Mouse (Mus musculus) embryonic fibroblast, embryonic 13.5 days (primary cell): ENCODE measurements around the gene Ksr1. TPM values are rescaled to one million over a fixed set of nuclear protein-coding genes. Genes with fewer than 3 reads are reported as not detected.

ENCODE experiments used
- H3K27ac ChIP-seq: 2 replicates; pipeline ENCODE4 v1.5.1; 2012; ENCODE audit warnings: low read length, control low read depth, inconsistent platforms; ENCODE audit not compliant: insufficient read depth
- H3K4me1 ChIP-seq: 2 replicates; pipeline ENCODE4 v1.6.1; 2011; ENCODE audit warnings: low read length; ENCODE audit not compliant: control insufficient read depth, insufficient read depth
- H3K4me3 ChIP-seq: 2 replicates; pipeline ENCODE4 v1.5.1; 2011; ENCODE audit warnings: mild to moderate bottlenecking, control low read depth, low read length; ENCODE audit not compliant: insufficient read depth
- CTCF ChIP-seq: IDR thresholded peaks from 2 replicates; pipeline ENCODE4 v1.5.1; 2011; ENCODE audit warnings: mild to moderate bottlenecking, control low read depth, low read length, moderate library complexity, borderline replicate concordance; ENCODE audit not compliant: insufficient read depth
- POLR2A ChIP-seq: IDR thresholded peaks from 2 replicates; pipeline ENCODE4 v1.6.1; 2011; ENCODE audit warnings: low read depth, mild to moderate bottlenecking, control low read depth, low read length, moderate library complexity
- polyA plus RNA-seq: library from polyadenylated mRNA; stranded (reverse); fragments of >200 nt; gene quantifications from 2 replicates; pipeline ENCODE4 v1.2.4, GENCODE M21; 2011; ENCODE audit warnings: low read depth; ENCODE audit not compliant: missing spikeins, insufficient read length

Gene Ksr1
- polyA plus RNA-seq, 1 experiment: 3.4 TPM

DNA sequence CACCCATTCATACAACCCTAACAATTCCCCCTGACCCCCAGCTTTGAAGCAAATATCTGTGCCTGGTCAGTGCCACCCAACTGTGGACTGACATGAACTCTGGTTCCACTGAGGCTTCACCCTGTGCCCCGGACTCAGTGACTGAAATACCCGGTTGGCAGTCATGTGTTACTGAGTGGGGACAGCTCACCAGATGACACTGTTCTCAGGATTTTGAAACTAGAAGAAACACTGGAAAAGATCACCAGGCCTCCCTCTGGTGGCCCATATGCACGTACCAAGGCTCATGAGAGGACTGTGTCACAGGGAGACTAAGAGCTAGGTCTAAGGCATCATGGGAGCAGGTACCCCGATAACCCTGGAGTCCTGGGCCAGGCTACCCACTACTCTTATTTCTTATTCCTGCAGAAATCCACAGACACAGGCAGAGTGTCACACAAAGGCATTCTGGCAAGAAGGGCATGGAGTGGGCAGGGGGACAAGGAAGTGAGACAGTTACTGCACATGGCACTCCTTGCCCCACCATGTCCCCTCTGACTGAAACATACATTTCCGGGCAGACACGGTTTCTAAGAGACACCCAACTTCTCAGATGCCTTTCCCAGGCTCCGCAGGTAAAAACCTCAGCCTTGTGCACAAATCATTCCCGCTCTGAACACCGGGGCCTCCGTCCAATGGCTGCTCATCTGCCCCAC, 34.2 kb downstream of the Ksr1 start:
- Histone ChIP-seq H3K4me3 (no peak overlapping the region), H3K27ac (no peak overlapping the region), H3K4me1 (no peaks in the 10 kb centered on the region)
- TF ChIP-seq POLR2A (no peak), CTCF (no peak)

DNA sequence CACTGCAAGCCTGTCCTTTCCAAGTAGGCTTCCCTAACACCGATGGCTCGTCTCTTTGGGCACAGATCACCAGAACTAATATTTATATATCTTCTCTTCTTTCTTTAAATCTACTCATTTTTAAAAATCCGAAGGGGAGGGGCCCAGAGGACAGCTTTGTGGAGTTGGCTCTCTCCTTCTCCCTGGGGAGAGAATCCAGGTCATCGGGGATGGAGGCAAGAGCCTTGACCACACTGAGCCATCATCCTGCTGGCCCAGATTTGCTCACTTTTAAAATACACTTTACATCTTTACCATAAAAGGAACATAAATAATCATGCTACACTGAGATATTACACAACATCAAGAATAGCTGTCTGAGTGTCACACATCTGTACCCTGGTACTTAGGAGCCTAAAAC, 35.8 kb downstream of the Ksr1 start:
- H3K4me3 ChIP-seq: no peak overlapping the region
- H3K4me1 ChIP-seq: no peaks in the 10 kb centered on the region
- TF ChIP-seq CTCF (no peak), POLR2A (no peak)
- H3K27ac ChIP-seq: no peak overlapping the region

DNA sequence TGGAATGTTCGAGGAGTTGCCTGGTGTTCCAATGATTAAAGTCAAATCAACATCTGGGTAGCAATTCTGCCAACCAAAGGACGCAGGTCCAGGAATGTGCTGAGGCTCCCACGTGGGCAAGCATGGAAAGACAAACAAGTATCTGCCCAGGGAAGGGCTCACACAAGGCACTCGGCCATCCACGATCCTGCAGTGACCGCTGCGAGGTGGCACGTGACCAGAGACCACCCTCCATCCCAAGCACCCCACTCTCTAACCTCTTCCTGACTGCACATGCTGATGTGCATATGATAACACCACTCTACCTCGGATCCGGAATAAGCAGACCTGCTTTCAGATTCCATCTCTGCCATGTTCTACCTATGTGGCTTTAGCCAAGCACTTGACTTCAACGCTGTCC, 38.3 kb downstream of the Ksr1 start:
- H3K4me3 ChIP-seq: no peak overlapping the region
- TF ChIP-seq CTCF (no peak), POLR2A (no peak)
- H3K27ac ChIP-seq: no peak overlapping the region
- H3K4me1 ChIP-seq: no peaks in the 10 kb centered on the region

DNA sequence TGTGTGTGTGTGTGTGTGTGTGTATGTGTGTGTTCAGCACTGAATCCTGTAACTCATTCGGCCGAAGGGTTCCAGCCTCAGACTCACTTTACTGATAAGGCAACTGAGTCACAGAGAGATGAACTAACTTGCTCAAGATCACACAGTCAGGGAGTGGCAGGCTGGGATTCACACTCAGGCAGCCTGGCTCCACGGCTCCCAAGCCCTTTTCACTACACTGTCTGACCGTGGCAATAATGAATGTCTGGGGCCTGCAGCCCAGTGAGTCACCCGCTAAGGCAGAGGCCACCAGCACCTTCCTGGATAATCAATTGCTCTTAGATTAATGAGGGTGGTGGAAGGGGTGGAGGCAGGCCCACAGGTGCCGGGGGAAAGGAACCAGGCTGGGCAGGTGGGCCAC, 41.2 kb downstream of the Ksr1 start:
- Histone ChIP-seq H3K27ac (no peak overlapping the region), H3K4me1 (no peaks in the 10 kb centered on the region), H3K4me3 (no peak overlapping the region)
- TF ChIP-seq POLR2A (no peak), CTCF (no peak)

DNA sequence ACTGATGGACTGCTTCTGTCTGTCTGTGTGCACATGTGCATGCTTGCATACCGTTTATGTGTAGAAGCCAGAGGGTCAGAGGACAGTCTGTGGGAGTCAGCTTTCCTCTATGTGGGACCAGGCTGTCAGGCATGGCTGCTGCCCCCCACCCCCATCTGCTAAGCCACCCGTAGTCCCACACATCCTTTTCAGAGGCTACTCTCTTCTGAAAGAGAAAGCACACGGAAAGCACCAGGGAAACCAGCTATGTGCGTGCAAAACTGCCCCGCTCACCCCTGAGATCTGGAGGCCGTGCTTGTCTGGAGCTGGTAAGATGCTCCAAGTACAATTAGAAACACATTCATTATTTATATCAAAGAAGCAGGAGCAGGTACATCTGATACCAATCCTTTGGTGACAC, 41.7 kb downstream of the Ksr1 start:
- TF ChIP-seq CTCF (no peak), POLR2A (no peak)
- Histone ChIP-seq H3K4me1 (no peaks in the 10 kb centered on the region), H3K4me3 (no peak overlapping the region), H3K27ac (no peak overlapping the region)

DNA sequence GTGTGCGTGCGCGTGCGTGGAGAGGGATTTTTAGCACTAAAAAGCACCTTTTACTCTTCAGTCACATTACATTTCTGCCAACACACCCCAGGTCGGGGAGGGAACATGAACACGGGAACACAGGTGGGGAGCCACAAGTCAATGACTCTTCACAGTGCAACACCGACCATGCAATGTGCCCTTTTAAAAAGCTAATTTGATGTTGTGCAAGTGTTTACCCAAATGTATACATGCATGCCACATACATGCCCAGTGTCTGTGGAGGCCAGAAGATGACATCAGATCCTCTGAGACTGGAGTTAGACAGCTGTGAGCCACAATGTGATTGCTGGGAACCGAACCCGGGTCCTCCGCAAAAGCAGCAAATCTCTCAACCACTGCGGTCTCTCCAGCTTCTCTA, 42.1 kb downstream of the Ksr1 start:
- Histone ChIP-seq H3K4me3 (no peak overlapping the region), H3K27ac (no peak overlapping the region), H3K4me1 (no peaks in the 10 kb centered on the region)
- TF ChIP-seq POLR2A (no peak), CTCF (no peak)

DNA sequence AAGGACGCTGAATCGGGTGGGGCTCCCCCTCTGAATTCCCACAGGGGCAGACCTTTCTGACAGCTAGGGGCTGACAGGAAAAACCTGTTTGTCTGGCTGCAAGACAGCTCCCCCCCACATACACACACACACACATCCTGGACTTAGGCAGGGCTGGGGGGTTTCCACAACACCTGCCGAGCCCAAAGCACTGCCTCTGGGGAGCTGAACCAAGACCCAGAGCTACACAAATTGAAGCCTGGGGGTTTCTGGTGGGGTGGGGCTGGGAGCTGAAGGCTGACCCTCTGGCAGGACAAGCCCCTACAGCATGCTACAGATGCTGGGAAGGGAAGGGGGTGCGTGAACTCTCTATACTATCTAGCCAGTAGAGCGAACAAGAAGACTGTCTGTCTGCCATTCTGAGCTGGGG, 42.7 kb downstream of the Ksr1 start:
- no peaks in the 10 kb centered on the region for H3K4me1 ChIP-seq
- no peak overlapping the region for H3K4me3 ChIP-seq
- TF ChIP-seq POLR2A (no peak), CTCF (no peak)
- H3K27ac ChIP-seq: no peak overlapping the region

DNA sequence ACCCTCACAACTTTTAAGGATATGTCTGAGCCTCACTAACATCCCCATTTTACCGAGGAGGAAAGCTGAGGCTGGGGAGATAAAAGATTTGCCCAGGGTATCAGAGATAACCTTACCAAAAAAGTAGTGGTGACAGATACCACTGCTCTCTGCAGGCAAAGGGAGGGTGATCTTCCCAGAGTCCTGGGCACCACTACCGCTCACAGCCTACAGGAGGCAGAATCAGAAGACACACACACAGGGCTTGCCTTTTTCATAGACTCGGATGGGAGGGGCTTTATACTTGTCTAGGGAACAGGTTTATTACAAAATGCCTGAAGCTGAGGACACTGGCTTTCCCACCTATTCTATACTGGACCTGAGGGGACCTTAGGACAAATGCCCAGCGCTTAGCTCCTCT, 43.9 kb downstream of the Ksr1 start:
- TF ChIP-seq POLR2A (no peak), CTCF (no peak)
- no peak overlapping the region for H3K4me3 ChIP-seq
- no peaks in the 10 kb centered on the region for H3K4me1 ChIP-seq
- H3K27ac ChIP-seq: no peak overlapping the region

DNA sequence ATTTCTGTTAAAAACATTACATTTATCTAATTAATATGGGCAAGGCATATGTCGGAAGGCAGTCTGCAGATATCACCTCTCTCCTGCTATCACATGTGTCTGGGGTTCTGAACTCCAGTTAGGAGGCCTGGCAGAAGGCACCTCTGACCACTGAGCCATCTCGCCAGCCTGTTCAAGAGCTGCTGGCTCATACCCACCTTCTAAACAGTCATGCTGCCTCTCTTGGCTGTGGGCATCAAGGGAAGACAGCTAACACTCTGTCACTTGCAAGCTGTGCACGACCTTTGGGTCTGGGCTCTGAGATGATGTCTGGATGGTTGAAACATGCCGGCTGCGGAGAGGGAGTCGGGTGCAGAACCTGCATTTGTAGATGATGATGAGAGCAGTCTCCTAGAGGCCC, 44.6 kb downstream of the Ksr1 start:
- Histone ChIP-seq H3K4me1 (no peaks in the 10 kb centered on the region), H3K4me3 (no peak overlapping the region), H3K27ac (no peak overlapping the region)
- no peak for TF ChIP-seq CTCF
- no peak for TF ChIP-seq POLR2A

DNA sequence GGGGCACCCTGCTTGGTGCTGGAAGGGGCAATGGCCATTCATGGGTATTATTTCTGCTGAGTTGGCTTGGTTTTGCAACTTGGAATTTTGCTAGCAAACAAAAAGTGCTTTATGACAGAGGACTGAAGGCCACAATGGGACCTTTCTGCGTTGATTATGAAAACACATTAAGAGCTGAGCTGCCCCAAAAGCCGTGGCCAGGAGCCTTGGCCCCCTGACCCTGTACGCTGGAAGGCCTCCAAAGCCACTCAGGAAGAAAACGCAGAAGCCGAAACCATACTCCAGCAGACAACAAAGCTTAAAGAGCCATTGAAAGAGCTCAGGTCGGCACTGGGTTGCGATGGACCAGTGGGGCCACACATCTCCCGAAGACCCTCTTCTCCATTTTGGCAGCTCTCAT, 47.2 kb downstream of the Ksr1 start:
- TF ChIP-seq CTCF: no peak
- TF ChIP-seq POLR2A: no peak
- no peak overlapping the region for H3K27ac ChIP-seq
- peaks cover 4% of the 10 kb centered on the region; the same call in 1 of the 2 replicates for H3K4me1 ChIP-seq
- H3K4me3 ChIP-seq: no peak overlapping the region

DNA sequence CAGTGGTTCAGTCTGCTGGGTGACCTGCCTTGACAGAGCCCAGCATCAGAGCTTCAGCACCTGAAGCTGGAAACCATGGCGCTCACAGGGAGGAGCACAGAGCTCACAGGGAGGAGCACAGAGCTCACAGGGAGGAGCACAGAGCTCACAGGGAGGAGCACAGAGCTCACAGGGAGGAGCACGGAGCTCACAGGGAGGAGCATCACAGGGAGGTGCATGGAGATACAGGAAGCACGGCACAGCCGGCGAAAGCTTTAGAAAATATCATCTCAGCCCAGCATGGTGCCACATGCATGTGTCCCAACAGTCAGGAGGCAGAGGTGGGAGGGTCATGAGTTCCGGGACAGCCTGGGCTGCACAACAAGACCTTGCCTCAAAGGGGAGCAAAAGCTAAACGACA, 48.5 kb downstream of the Ksr1 start:
- no peak for TF ChIP-seq CTCF
- no peak for TF ChIP-seq POLR2A
- Histone ChIP-seq H3K27ac (no peak overlapping the region), H3K4me3 (no peak overlapping the region), H3K4me1 (peaks cover 4% of the 10 kb centered on the region; the same call in 1 of the 2 replicates)

DNA sequence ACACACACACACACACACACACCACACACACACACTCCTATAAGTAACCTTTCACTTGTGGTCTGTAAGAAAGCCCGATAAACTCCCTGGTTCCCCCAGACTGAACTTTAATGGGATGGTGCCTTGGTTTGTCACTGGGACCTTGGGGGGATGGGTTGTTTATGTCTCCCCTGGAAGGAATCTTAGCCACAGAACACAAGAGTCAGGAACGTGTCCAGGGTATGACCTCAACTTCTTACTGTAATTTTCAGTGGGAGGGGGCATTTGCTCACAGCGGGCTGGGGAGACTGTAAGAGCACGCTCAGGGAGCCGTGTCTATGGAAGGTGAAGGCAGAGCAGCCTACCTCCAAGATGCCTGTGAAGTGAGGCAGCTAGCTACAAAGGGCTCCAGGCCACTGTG, 49.5 kb downstream of the Ksr1 start:
- Histone ChIP-seq H3K4me1 (peaks cover 4% of the 10 kb centered on the region; the same call in 1 of the 2 replicates), H3K4me3 (no peak overlapping the region), H3K27ac (no peak overlapping the region)
- no peak for TF ChIP-seq POLR2A
- no peak for TF ChIP-seq CTCF
